In genomic region chr12:99502225-99502624, GRCm38 (mm10) we compare ENCODE assay signal across 22 mouse cellular contexts.
DNase-seq lines count a peak whose midpoint lies in the region; ATAC-seq lines count a peak whose summit lies in the region.
"Had no signal": no experiment of that assay in that cellular context is flagged by ENCODE, and none has a peak within 500 bp of the region (broad histone marks: within the 10 kb centered on the region; RNA-seq: fewer than 3 reads in every experiment).

No protein-coding gene starts in this region.

- no peaks in the 10 kb centered on the region for H3K27me3 ChIP-seq in liver, embryonic 15.5 days
- no peaks in the 10 kb centered on the region for H3K27me3 ChIP-seq in liver, embryonic 12.5 days (replicated peaks)
- H3K27me3 ChIP-seq: embryonic facial prominence, embryonic 13.5 days; embryonic facial prominence, embryonic 15.5 days; forebrain, embryonic 12.5 days had no signal

- peak; percentile 3 for DNase-seq in thymus, postnatal 4 days
- DNase-seq in thymus, adult 18-20 months, result no peak
- DNase-seq in right cerebral cortex, postnatal 4 days, result no peak
- DNase-seq: adrenal gland, adult 2 months; adrenal gland, postnatal 10 days; adrenal gland, postnatal 25 days; cerebellum, adult 11 months; cerebellum, adult 18-20 months; cerebellum, adult 8-10 months; cerebellum, adult 9-11 months; cerebellum, postnatal 14 days; cerebellum, postnatal 36 days; embryo, embryonic 11 days had no signal

- peak; percentile 49; the same call in 1 of the 2 replicates for ATAC-seq in liver, embryonic 15.5 days (ENCODE audit: insufficient read depth)
- ATAC-seq in liver, embryonic 12.5 days, result no peak
- ATAC-seq: forebrain, embryonic 14.5 days; forebrain, embryonic 16.5 days had no signal

- no peak overlapping the region for H3K27ac ChIP-seq in liver, embryonic 15.5 days (replicated peaks)
- H3K27ac ChIP-seq in liver, embryonic 12.5 days, result no peak overlapping the region
- H3K27ac ChIP-seq: embryonic facial prominence, embryonic 13.5 days; embryonic facial prominence, embryonic 15.5 days; forebrain, embryonic 10.5 days; forebrain, embryonic 12.5 days had no signal

- H3K4me3 ChIP-seq in liver, embryonic 15.5 days (replicated peaks), result no peak overlapping the region
- H3K4me3 ChIP-seq in liver, embryonic 12.5 days, result no peak overlapping the region
- H3K4me3 ChIP-seq: embryonic facial prominence, embryonic 13.5 days; embryonic facial prominence, embryonic 15.5 days; erythroblast, embryonic 14.5 days; forebrain, embryonic 10.5 days; forebrain, embryonic 12.5 days had no signal

- H3K9ac ChIP-seq in liver, embryonic 15.5 days, result no peak overlapping the region
- no peak overlapping the region for H3K9ac ChIP-seq in liver, embryonic 12.5 days
- H3K9ac ChIP-seq: embryonic facial prominence, embryonic 13.5 days; embryonic facial prominence, embryonic 15.5 days; forebrain, embryonic 12.5 days had no signal

- no peak overlapping the region for H3K4me2 ChIP-seq in liver, embryonic 15.5 days
- no peak overlapping the region for H3K4me2 ChIP-seq in liver, embryonic 12.5 days
- H3K4me2 ChIP-seq: embryonic facial prominence, embryonic 13.5 days; embryonic facial prominence, embryonic 15.5 days; forebrain, embryonic 12.5 days had no signal

- H3K9me3 ChIP-seq in liver, embryonic 15.5 days (replicated peaks), result no peaks in the 10 kb centered on the region
- H3K9me3 ChIP-seq in liver, embryonic 12.5 days (replicated peaks), result no peaks in the 10 kb centered on the region; the same call in 1 of the 2 replicates
- H3K9me3 ChIP-seq: embryonic facial prominence, embryonic 13.5 days; embryonic facial prominence, embryonic 15.5 days; forebrain, embryonic 12.5 days had no signal

- peaks cover 9% of the 10 kb centered on the region for H3K4me1 ChIP-seq in liver, embryonic 15.5 days (replicated peaks)
- peaks cover 5% of the 10 kb centered on the region for H3K4me1 ChIP-seq in liver, embryonic 12.5 days
- H3K4me1 ChIP-seq: embryonic facial prominence, embryonic 13.5 days had no signal

- no peaks in the 10 kb centered on the region for H3K36me3 ChIP-seq in liver, embryonic 15.5 days (replicated peaks)
- H3K36me3 ChIP-seq in liver, embryonic 12.5 days, result no peaks in the 10 kb centered on the region
- H3K36me3 ChIP-seq: embryonic facial prominence, embryonic 13.5 days; embryonic facial prominence, embryonic 15.5 days; forebrain, embryonic 10.5 days; forebrain, embryonic 12.5 days had no signal

- WGBS in liver, embryonic 15.5 days (ENCODE audit: insufficient replicate concordance), result 66% methylated on average over 4 of the region's 4 CpGs
- 71% methylated on average over 4 of the region's 4 CpGs for WGBS in liver, embryonic 12.5 days (ENCODE audit: insufficient replicate concordance)
